Mouse (Mus musculus) small intestine, adult 2 months (tissue): Measurements from ENCODE around the gene 1700037H04Rik. TPM values are rescaled to one million over a fixed set of nuclear protein-coding genes. Genes with fewer than 3 reads are reported as not detected.
A peak's percentile ranks its signal among the peaks of the same experiment; 100 is the strongest.

Experiments used
- H3K27ac ChIP-seq: fragments of 200-500 bp; 2 replicates; pipeline ENCODE4 v1.5.1; 2012; ENCODE audit warnings: low read depth, low read length, control low read depth, inconsistent platforms; ENCODE audit not compliant: insufficient read depth
- H3K27me3 ChIP-seq: fragments of 200-500 bp; 2 replicates; pipeline ENCODE4 v1.6.1; 2012; ENCODE audit warnings: mild to moderate bottlenecking, moderate library complexity, low read length, inconsistent platforms; ENCODE audit not compliant: control insufficient read depth, insufficient read depth
- H3K36me3 ChIP-seq: fragments of 200-500 bp; 2 replicates; pipeline ENCODE4 v1.6.1; 2012; ENCODE audit warnings: mild to moderate bottlenecking, low read length, control low read depth, inconsistent platforms; ENCODE audit not compliant: control insufficient read depth, insufficient read depth
- H3K4me1 ChIP-seq: fragments of 200-500 bp; 2 replicates; pipeline ENCODE4 v1.6.1; 2012; ENCODE audit warnings: low read length, inconsistent platforms, mixed read lengths; ENCODE audit not compliant: control insufficient read depth, insufficient read depth, insufficient read length
- H3K4me3 ChIP-seq: fragments of 200-500 bp; 2 replicates; pipeline ENCODE4 v1.5.1; 2012; ENCODE audit warnings: low read depth, mild to moderate bottlenecking, control low read depth, inconsistent platforms, low read length, moderate library complexity
- CTCF ChIP-seq: fragments of 200-500 bp; IDR thresholded peaks from 2 replicates; pipeline ENCODE4 v1.5.1; 2012; ENCODE audit warnings: low read depth, mild to moderate bottlenecking, control low read depth, inconsistent platforms, low read length, moderate library complexity, mixed read lengths; ENCODE audit not compliant: insufficient replicate concordance, insufficient read length; ENCODE audit errors: extremely low read depth
- POLR2A ChIP-seq: fragments of 200-500 bp; IDR thresholded peaks from 2 replicates; pipeline ENCODE4 v1.6.1; 2012; ENCODE audit warnings: low read depth, mild to moderate bottlenecking, control low read depth, inconsistent platforms, low read length, moderate library complexity
- WGBS: fragments of 180-500 bp; shearing (Covaris S2); methylation state at CpG from one replicate; pipeline ENCODE4 v1.1.7; 2018; 5-methylcytosine and 5-hydroxymethylcytosine counted together
- polyA plus RNA-seq: library from polyadenylated mRNA; depleted of rRNA; stranded (reverse); fragments of >200 nt; gene quantifications from 2 replicates; pipeline ENCODE4 v1.2.3, GENCODE M21; 2012

The 1700037H04Rik gene
- polyA plus RNA-seq, 1 experiment: 57.2 TPM

DNA sequence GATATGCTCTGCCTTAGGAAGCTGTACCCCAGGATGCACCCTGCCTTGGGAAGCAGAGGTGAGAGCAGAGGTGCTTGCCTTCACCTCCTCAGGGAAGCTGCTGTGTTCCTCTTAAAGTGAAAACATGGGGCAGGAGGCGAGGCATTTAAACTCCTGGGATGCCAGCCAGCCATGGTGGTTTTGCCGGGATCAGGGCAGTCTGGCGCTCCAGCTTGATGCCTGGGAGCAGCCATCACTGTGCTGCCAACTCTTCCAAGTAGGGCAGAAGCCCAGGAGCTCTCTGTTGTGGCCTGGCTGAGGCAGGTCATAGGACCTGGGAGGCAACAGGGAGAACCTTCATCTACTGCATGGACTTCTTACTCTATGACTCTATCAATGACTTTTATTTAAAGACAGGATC, 41.4 kb upstream of the 1700037H04Rik start:
- Histone ChIP-seq H3K27me3 (no peaks in the 10 kb centered on the region), H3K27ac (no peak overlapping the region), H3K4me3 (no peak overlapping the region), H3K36me3 (peaks cover 3% of the 10 kb centered on the region), H3K4me1 (peaks cover 17% of the 10 kb centered on the region; the same call in 1 of the 2 replicates)
- no peak for TF ChIP-seq POLR2A
- no peak for TF ChIP-seq CTCF
- WGBS: 70% methylated on average over 3 of the region's 3 CpGs

DNA sequence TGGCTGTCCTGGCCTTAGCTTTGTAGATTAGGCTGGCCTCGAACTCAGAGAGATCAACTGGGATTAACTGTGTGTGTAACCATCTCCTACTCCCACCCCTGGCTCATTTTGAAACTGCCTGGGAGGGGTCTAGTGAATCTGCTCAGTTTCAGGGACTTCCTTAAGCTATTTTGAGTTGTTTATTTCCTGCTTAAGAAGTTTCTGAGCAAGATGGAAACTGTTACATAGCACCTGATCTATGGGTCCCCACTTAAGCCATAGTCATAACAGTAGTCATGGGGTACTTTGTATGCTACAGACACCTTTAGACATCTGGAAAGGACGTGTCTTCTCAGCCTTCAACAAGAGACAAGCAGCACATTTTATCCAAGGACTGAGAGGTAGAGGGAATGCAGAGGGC, 40.8 kb upstream of the 1700037H04Rik start:
- peaks cover 6% of the 10 kb centered on the region for H3K36me3 ChIP-seq
- peaks cover 14% of the 10 kb centered on the region; the same call in 1 of the 2 replicates for H3K4me1 ChIP-seq
- WGBS: 82% methylated on average over 2 of the region's 2 CpGs
- no peak overlapping the region for H3K27ac ChIP-seq
- no peaks in the 10 kb centered on the region for H3K27me3 ChIP-seq
- TF ChIP-seq POLR2A (no peak), CTCF (no peak)
- no peak overlapping the region for H3K4me3 ChIP-seq

DNA sequence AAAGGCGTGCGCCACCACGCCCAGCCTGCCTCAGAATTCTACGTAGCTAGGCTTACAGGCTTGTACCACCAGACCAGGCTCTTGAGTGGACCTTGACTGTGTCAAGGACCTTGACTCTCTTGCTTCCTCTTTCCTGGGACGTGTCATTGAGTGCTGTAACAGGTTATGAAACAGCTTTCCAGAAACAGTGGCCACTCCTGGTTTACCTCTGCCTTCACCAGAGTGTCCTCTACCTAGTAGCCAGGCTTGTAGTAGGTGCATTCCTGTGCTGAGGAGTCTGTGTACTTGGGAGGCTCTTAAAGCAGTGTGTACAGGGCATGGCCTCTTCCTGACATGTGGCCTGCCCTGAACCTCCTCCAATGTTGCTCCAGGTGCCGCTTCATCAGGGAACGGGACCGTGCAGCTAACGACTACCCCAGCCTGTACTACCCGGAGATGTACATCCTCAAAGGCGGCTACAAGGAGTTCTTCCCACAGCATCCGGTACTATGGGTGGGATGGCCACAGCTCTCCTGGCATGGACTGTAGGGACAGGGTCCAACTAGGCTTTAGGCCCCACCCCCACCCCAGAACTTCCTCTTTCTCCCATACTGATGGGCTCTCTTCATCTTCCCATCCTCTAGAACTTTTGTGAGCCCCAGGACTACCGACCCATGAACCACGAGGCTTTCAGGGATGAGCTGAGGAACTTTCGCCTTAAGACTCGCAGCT, 36.9 kb upstream of the 1700037H04Rik start:
- H3K4me3 ChIP-seq: no peak overlapping the region
- 90% methylated on average over 16 of the region's 16 CpGs for WGBS
- TF ChIP-seq POLR2A: no peak
- no peak for TF ChIP-seq CTCF
- H3K4me1 ChIP-seq: no peaks in the 10 kb centered on the region; the same call in 1 of the 2 replicates
- H3K27ac ChIP-seq: no peak overlapping the region
- H3K27me3 ChIP-seq: no peaks in the 10 kb centered on the region
- H3K36me3 ChIP-seq: peaks cover 18% of the 10 kb centered on the region

GRCm38 (mm10) chr2:131191005-131191390, 31.1 kb upstream of the 1700037H04Rik start:
- 80% methylated on average over 7 of the region's 7 CpGs for WGBS
- H3K36me3 ChIP-seq: peaks cover 18% of the 10 kb centered on the region

GRCm38 (mm10) chr2:131190344-131191004, 30.6 kb upstream of the 1700037H04Rik start:
- H3K27me3 ChIP-seq: no peaks in the 10 kb centered on the region
- H3K4me1 ChIP-seq: peaks cover 14% of the 10 kb centered on the region; the same call in 1 of the 2 replicates
- TF ChIP-seq CTCF (no peak), POLR2A (no peak)
- H3K4me3 ChIP-seq: no peak overlapping the region
- peaks cover 17% of the 10 kb centered on the region for H3K36me3 ChIP-seq
- peak overlapping the region; percentile 36 for H3K27ac ChIP-seq
- 65% methylated on average over 10 of the region's 10 CpGs for WGBS

More at GRCm38 (mm10) chr2:131191005-131191390, 31.1 kb upstream of the 1700037H04Rik start:
- no peak for TF ChIP-seq POLR2A
- TF ChIP-seq CTCF: no peak
- H3K4me1 ChIP-seq: peaks cover 14% of the 10 kb centered on the region; the same call in 1 of the 2 replicates
- H3K27ac ChIP-seq: no peak overlapping the region; the same call in 1 of the 2 replicates
- H3K4me3 ChIP-seq: no peak overlapping the region
- H3K27me3 ChIP-seq: no peaks in the 10 kb centered on the region

DNA sequence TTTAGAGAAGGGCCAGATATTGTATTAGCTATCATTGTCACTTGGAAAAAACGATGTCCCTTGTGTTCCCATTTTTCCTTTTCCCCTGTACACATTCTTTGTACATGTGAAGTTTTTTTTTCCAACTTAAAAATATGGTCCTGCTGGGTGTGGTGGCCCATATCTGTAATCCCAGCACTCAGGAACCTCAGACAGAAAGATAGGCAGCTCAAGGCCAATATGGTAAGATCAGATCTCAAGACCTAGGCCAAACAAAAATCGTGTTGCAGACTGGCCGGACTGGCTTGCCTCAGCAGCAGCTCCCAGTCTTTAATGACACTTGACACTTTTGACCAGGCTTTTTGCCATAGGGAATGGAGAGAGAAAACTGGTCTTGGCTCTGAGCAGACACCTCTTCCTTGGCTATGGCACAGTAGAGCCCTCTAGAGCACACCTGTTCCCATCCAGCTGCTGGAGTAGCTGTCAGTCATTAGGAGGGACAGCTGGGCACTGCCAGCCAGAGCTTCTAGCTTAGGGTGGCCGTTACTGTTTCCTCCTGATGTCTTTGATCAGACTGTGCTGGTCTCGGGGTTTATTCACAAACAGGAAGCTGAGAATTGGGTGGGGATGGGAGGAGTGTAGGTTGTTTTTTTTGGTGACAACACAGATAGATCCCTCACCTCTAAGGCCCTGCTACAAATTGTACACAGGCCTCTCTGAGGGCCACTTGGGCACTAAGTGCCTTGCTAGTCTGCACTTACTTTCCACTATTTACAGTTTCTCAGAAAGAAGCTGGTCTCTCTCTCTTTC, 29.8 kb upstream of the 1700037H04Rik start:
- Histone ChIP-seq H3K4me3 (no peak overlapping the region), H3K27me3 (no peaks in the 10 kb centered on the region), H3K4me1 (peaks cover 14% of the 10 kb centered on the region; the same call in 1 of the 2 replicates), H3K27ac (peak overlapping the region; percentile 36), H3K36me3 (peaks cover 17% of the 10 kb centered on the region)
- TF ChIP-seq POLR2A: no peak
- no peak for TF ChIP-seq CTCF
- WGBS: 39% methylated on average over 5 of the region's 5 CpGs

- Histone ChIP-seq H3K27me3 (no peaks in the 10 kb centered on the region), H3K27ac (no peak overlapping the region), H3K36me3 (peaks cover 15% of the 10 kb centered on the region), H3K4me1 (peaks cover 14% of the 10 kb centered on the region; the same call in 1 of the 2 replicates), H3K4me3 (no peak overlapping the region)
- no peak for TF ChIP-seq CTCF
- no peak for TF ChIP-seq POLR2A
- WGBS: 93% methylated on average over 5 of the region's 5 CpGs
These were observed 28.4 kb upstream of the 1700037H04Rik start for GRCm38 (mm10) chr2:131188311-131188710.
